Mouse (Mus musculus) CH12.LX (cell line): Measurements from ENCODE around the gene Sdc4.

Experiments
- CHD2 ChIP-seq: IDR thresholded peaks from 2 replicates; pipeline ENCODE4 v1.6.1; 2011; ENCODE audit warnings: low read length, improper control_type of control experiment
- CTCF ChIP-seq, 2 experiments: IDR thresholded peaks in 1 of 2; conservative IDR thresholded peaks in 1 of 2; 2 replicates each; pipeline ENCODE4 v1.5.1; 2011 to 2012; ENCODE audit warnings: low read depth in 2 of 2, low read length in 2 of 2, improper control_type of control experiment in 1 of 2, inconsistent platforms in 1 of 2, mild to moderate bottlenecking in 1 of 2, moderate library complexity in 1 of 2
- EP300 ChIP-seq: IDR thresholded peaks from 2 replicates; pipeline ENCODE4 v1.6.1; 2011; ENCODE audit warnings: low read length, improper control_type of control experiment
- HCFC1 ChIP-seq: IDR thresholded peaks from 2 replicates; pipeline ENCODE4 v1.6.1; 2012; ENCODE audit warnings: low read depth, mild to moderate bottlenecking, inconsistent platforms, low read length, improper control_type of control experiment
- MAFK ChIP-seq: IDR thresholded peaks from 2 replicates; pipeline ENCODE4 v1.6.1; 2011; ENCODE audit warnings: low read length, improper control_type of control experiment; ENCODE audit not compliant: insufficient replicate concordance
- POLR2A ChIP-seq: IDR thresholded peaks from 2 replicates; pipeline ENCODE4 v1.6.1; 2011; ENCODE audit warnings: low read depth, mild to moderate bottlenecking, improper control_type of control experiment, low read length
- POLR2AphosphoS2 ChIP-seq: IDR thresholded peaks from 2 replicates; pipeline ENCODE4 v1.6.1; 2011; ENCODE audit warnings: low read depth, low read length, improper control_type of control experiment
- RAD21 ChIP-seq: IDR thresholded peaks from 2 replicates; pipeline ENCODE4 v1.6.1; 2011; ENCODE audit warnings: low read depth, mild to moderate bottlenecking, low read length, improper control_type of control experiment, moderate library complexity
- RCOR1 ChIP-seq: conservative IDR thresholded peaks from 2 replicates; pipeline ENCODE4 v1.6.1; 2012; ENCODE audit warnings: low read depth, mild to moderate bottlenecking, inconsistent platforms, low read length, improper control_type of control experiment
- UBTF ChIP-seq: IDR thresholded peaks from 2 replicates; pipeline ENCODE4 v1.6.1; 2012; ENCODE audit warnings: low read depth, mild to moderate bottlenecking, inconsistent platforms, low read length, improper control_type of control experiment, moderate library complexity

- TF ChIP-seq CTCF (conservative IDR thresholded peaks at IDR 0.05 in 1 of 2, IDR thresholded peaks at IDR 0.05 in 1 of 2; ENCODE audit: low read depth in 2 of 2, low read length in 2 of 2) (no peak), EP300 (peak; percentile 82), RAD21 (no peak; the same call in 1 of the 2 replicates), POLR2AphosphoS2 (no peak), CHD2 (peak; percentile 66), RCOR1 (no peak), POLR2A (0 out of 2 replicates have a peak, but pooled peaks have one; percentile 24), HCFC1 (0 out of 2 replicates have a peak, but pooled peaks have one; percentile 16), UBTF (no peak), MAFK (0 out of 2 replicates have a peak, but pooled peaks have one; percentile 26)
These were observed 20.9 kb downstream of the Sdc4 start for GRCm38 (mm10) chr2:164422675-164423393.
